Mouse (Mus musculus): Measurements from ENCODE around the gene Arhgef28. TPM values are rescaled to one million over a fixed set of nuclear protein-coding genes. Genes with fewer than 3 reads are reported as not detected.

Gene Arhgef28
- polyA plus RNA-seq, 1 experiment from 2014 or later, result 9.3 TPM

DNA sequence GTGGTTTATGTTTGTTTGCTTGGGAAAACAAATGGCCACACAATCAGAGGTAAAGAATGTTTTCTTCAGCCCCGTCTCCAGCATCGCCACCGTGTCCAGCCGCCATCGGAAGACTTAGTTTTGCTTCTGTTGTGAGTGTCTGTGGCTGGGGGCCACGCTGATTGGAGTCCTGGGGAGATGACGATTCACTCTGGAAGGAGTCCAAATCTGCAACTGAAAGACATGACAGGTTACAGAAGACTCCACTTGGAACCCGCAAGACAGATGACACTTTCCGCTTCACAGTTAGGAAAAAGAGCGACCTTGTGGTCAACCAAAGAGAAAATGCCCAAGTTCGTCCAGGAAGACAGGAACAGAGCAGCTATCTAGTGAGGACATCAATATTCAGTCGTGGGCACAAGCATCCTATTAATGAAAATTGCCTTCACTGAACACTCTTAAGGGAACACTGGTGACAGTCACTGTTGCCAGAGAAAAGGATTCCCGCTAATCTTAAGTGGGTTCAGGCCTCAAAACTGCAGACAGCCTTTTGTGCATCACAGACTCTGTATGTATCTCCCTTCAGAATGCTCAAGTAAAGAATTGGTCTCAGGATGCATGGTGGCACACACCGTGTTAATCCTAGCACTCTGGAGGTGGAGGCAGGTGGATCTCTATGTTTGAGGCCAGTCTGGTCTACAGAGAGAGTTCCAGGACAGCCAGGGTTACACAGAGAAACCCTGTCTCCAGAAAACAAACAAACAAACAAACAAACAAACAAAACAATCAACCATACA is 306.4 kb downstream of the Arhgef28 start:
- Histone ChIP-seq H3K9me3 (no peaks in the 10 kb centered on the region), H3K27ac (replicated peaks) (no peak overlapping the region), H3K27me3 (replicated peaks) (no peaks in the 10 kb centered on the region), H3K4me3 (no peak overlapping the region), H3K9ac (no peak overlapping the region), H3K4me2 (no peak overlapping the region), H3K36me3 (no peaks in the 10 kb centered on the region), H3K4me1 (peaks cover 7% of the 10 kb centered on the region)
- ATAC-seq (ENCODE audit: extremely low read depth, insufficient number of reproducible peaks, low FRiP score, low TSS enrichment), result no peak
- 66% methylated on average over 14 of the region's 14 CpGs for WGBS

DNA sequence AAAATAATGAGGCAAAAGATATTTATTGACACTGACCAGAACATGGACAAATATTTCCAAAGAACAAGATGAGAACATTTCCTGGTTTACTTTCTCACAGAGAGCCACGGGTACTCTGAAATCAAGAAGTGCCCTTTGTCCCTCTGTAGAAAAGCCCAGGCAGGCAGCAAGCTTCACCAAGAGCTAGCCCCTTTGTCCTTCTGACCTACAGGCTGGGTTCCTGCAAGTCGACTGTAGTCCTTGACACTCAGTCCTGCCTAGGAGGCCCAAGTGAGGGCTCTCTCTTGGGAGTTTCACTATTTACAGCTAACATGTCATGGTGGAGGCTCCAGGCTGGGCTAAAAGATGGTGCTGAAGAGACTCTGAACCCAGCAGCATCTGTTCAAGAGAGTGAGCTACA is 307.6 kb downstream of the Arhgef28 start:
- H3K9ac ChIP-seq, result no peak overlapping the region
- H3K4me2 ChIP-seq, result no peak overlapping the region
- peaks cover 7% of the 10 kb centered on the region for H3K4me1 ChIP-seq
- ATAC-seq (ENCODE audit: extremely low read depth, insufficient number of reproducible peaks, low FRiP score, low TSS enrichment), result no peak
- no peaks in the 10 kb centered on the region for H3K27me3 ChIP-seq (replicated peaks)
- H3K27ac ChIP-seq (replicated peaks), result no peak overlapping the region
- no peaks in the 10 kb centered on the region for H3K36me3 ChIP-seq
- no peak overlapping the region for H3K4me3 ChIP-seq
- WGBS, result 33% methylated on average over 2 of the region's 2 CpGs
- no peaks in the 10 kb centered on the region for H3K9me3 ChIP-seq

DNA sequence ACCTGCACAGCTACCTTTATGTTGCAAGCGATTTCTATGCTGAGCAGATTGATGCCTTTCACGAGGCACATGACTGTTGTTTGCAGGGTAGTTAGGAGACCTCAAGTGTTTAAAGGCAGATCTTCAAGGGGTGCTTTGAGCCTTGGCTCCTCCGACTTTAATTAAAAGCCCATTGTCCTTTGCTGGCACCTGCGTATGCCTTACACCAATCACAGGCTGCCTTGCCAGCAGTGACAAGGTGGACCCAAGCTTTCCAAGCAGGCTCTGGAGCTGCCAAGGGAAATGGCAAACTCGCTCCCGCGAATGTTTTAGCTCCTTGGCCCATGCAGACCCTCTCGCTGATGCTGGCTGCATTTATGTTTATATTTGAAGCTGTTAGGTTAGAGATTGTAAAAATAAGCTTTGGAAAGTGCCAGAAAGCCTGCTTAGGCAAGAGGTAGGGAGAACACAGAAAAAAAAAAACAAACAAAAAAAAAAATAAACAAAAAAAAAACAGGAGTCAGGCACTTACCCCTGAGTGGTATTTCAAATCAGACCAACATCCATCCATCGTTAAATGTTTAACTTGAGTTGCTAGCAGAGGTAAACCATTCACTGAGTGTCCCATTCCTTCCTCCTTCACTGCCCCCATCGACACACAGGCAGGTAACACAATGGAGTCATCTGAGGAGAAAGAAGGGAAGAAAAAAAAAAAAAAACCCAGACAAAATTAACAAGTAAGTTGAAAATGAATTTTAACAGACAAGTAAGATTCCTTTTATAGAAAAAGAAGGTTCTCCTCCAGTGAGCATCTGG is 313.0 kb downstream of the Arhgef28 start:
- H3K36me3 ChIP-seq, result no peaks in the 10 kb centered on the region
- no peaks in the 10 kb centered on the region for H3K9me3 ChIP-seq
- no peaks in the 10 kb centered on the region for H3K27me3 ChIP-seq (replicated peaks)
- no peak overlapping the region for H3K4me2 ChIP-seq
- H3K4me3 ChIP-seq, result no peak overlapping the region
- H3K27ac ChIP-seq (replicated peaks), result no peak overlapping the region
- WGBS, result 54% methylated on average over 10 of the region's 10 CpGs
- H3K9ac ChIP-seq, result no peak overlapping the region
- no peaks in the 10 kb centered on the region for H3K4me1 ChIP-seq
- no peak for ATAC-seq (ENCODE audit: extremely low read depth, insufficient number of reproducible peaks, low FRiP score, low TSS enrichment)

DNA sequence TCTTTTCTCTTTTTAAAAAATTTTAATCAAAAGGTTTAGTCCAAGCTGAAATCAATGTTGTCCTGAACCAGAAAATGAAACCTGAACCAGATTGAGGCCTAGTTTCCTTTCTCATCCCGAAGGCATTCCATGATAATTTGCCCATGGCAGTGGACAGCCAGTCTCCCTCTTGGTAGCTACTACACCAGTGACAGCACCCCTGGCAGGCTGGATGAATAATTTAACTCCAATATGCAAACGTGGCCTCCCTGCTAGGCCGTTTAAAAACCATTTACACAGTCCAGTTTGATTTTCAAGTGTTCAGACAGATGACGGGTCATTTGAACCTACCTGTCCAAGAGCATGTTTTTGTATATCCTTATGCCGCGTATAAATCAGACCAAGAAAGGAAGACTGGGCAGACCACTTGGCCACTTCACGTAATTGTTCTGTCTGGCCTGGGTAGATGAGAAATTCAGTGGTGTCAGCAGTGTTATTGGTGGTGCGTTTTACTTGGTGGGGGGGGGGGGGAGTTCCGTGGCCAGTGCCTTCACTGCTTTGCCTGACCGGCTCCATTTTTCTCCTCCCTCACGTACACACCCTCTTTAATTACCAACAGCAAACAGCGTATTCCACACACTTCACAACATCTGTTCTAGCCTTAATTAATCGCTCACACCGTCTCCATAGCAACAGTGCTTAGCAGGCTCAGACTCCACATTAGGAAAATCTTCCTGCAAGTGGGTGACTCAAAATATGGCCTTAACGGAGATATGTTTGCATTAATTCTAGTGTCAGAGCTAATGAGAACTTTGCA is 314.0 kb downstream of the Arhgef28 start:
- Histone ChIP-seq H3K27me3 (replicated peaks) (no peaks in the 10 kb centered on the region), H3K4me2 (no peak overlapping the region), H3K27ac (replicated peaks) (no peak overlapping the region), H3K36me3 (no peaks in the 10 kb centered on the region), H3K4me1 (0 out of 2 replicates have a peak, but pooled peaks cover 6% of the 10 kb centered on the region), H3K9ac (no peak overlapping the region), H3K4me3 (no peak overlapping the region), H3K9me3 (no peaks in the 10 kb centered on the region)
- 78% methylated on average over 15 of the region's 15 CpGs for WGBS
- no peak for ATAC-seq (ENCODE audit: extremely low read depth, insufficient number of reproducible peaks, low FRiP score, low TSS enrichment)

DNA sequence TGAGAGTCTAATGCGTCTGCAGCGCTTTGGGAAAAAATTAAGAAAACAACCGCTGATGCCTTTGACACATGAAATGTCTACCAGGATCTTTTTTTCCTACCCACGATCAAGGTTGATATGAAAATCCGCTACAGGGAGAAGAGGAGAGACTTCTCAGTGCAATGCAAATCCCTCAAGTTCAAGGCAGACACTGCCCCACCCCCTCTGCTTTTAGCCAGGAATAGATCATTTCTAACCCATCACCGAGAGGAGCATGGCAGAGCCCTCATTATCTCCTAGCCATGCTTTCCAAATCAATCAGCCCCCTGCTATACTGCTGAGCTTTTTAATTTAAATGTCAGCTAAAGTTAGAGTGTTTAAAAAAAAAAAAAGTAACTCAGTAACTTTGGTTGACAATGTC is 318.2 kb downstream of the Arhgef28 start:
- WGBS, result 59% methylated on average over 6 of the region's 6 CpGs

DNA sequence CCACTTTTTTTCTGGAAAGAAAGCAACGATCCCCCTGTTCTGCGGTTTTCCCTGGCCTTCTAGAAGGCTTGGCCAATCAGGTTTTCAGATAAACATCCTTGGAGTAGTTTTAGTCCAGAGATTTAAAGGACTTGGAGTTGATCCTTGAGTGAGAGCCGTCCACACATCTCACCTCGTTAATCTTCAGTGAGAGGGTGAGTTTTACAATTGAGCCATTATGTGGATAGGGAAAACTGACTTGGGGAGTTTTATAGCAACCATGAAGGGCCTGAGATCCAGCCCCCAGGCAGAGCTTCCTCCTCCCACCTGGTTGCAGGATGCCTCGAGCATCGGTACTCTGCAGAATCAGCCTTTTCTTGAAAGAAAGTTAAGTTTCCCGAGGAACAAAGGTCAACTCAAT is 318.7 kb downstream of the Arhgef28 start:
- no peak overlapping the region for H3K27ac ChIP-seq (replicated peaks)
- H3K9me3 ChIP-seq, result no peaks in the 10 kb centered on the region
- H3K4me3 ChIP-seq, result no peak overlapping the region
- no peaks in the 10 kb centered on the region for H3K36me3 ChIP-seq
- H3K4me2 ChIP-seq, result no peak overlapping the region
- no peaks in the 10 kb centered on the region for H3K27me3 ChIP-seq (replicated peaks)
- ATAC-seq (ENCODE audit: extremely low read depth, insufficient number of reproducible peaks, low FRiP score, low TSS enrichment), result no peak
- WGBS, result 51% methylated on average over 7 of the region's 7 CpGs
- H3K4me1 ChIP-seq, result 0 out of 2 replicates have a peak, but pooled peaks cover 8% of the 10 kb centered on the region
- H3K9ac ChIP-seq, result no peak overlapping the region

More for the DNA sequence above, 318.2 kb downstream of the Arhgef28 start:
- Histone ChIP-seq H3K4me3 (no peak overlapping the region), H3K36me3 (no peaks in the 10 kb centered on the region), H3K4me1 (0 out of 2 replicates have a peak, but pooled peaks cover 8% of the 10 kb centered on the region), H3K9ac (no peak overlapping the region), H3K27me3 (replicated peaks) (no peaks in the 10 kb centered on the region), H3K4me2 (no peak overlapping the region), H3K9me3 (no peaks in the 10 kb centered on the region), H3K27ac (replicated peaks) (no peak overlapping the region)
- no peak for ATAC-seq (ENCODE audit: extremely low read depth, insufficient number of reproducible peaks, low FRiP score, low TSS enrichment)

DNA sequence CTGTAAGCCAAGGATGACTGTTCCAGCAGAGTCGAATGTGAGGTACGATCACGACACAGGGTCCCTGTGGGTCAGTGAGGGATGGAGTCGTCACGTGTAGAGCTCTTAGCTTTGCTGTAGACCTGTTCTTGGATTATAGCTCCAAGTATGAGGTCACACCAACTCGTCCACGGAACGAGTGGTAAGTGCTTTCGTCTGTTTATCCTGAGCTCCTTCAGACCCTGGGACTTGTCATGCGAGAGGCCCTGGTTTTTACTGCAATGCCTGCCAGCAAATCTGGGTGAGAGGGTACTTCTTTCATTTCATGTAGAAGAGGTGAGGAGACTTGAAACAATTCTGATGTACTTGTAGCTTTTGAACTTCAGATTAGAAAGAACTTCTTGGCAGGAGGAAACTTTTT is 322.6 kb downstream of the Arhgef28 start:
- no peaks in the 10 kb centered on the region for H3K9me3 ChIP-seq
- H3K4me1 ChIP-seq, result 0 out of 2 replicates have a peak, but pooled peaks cover 8% of the 10 kb centered on the region
- WGBS, result 64% methylated on average over 10 of the region's 10 CpGs
- no peaks in the 10 kb centered on the region for H3K36me3 ChIP-seq
- no peaks in the 10 kb centered on the region for H3K27me3 ChIP-seq (replicated peaks)
- H3K4me3 ChIP-seq, result no peak overlapping the region
- H3K9ac ChIP-seq, result no peak overlapping the region
- H3K27ac ChIP-seq (replicated peaks), result no peak overlapping the region
- H3K4me2 ChIP-seq, result no peak overlapping the region
- no peak for ATAC-seq (ENCODE audit: extremely low read depth, insufficient number of reproducible peaks, low FRiP score, low TSS enrichment)

DNA sequence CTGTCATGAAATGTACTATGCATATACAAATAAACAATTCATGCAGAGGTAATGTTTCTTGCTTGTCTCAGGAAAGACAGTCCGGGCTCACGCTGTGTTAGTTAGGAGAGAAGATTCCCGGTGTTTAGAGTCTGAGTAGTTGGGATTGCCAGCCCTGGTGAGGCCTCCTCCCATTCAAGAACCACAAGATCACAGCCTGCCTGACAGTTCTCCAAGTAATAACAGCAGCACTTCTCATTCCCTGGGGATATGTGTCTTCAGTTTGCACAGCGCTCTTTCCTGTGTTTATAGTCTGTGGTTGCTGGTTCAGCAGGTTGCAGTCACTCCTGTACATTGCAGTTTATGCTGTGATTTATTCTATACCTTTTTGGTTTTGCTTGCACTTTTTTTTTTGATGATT is 329.8 kb downstream of the Arhgef28 start:
- WGBS, result 70% methylated on average over 4 of the region's 4 CpGs
- Histone ChIP-seq H3K4me1 (peaks cover 12% of the 10 kb centered on the region), H3K4me2 (no peak overlapping the region), H3K36me3 (no peaks in the 10 kb centered on the region), H3K4me3 (no peak overlapping the region), H3K9me3 (no peaks in the 10 kb centered on the region), H3K9ac (no peak overlapping the region), H3K27me3 (replicated peaks) (no peaks in the 10 kb centered on the region), H3K27ac (replicated peaks) (no peak overlapping the region)
- ATAC-seq (ENCODE audit: extremely low read depth, insufficient number of reproducible peaks, low FRiP score, low TSS enrichment), result no peak

DNA sequence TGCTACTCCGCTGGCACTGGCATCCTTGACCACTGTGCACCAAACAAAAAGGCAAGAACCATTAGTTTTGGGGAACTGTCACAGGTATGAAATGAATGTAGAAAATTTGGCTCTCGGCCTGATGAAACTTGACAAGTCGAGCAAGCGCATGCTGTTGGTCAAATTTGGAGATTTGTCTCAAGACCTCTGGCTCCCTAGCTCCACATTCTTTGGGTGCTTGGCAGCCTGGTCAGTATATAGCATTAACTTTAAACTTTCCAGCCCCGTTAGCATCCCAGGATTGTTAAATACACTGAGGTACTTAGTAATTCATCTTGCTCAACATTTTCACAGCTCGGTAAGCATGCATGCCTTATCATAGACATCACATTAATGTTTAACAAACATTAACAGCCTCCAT is 330.2 kb downstream of the Arhgef28 start:
- 69% methylated on average over 6 of the region's 6 CpGs for WGBS
- Histone ChIP-seq H3K4me3 (no peak overlapping the region), H3K27ac (replicated peaks) (no peak overlapping the region), H3K4me2 (no peak overlapping the region), H3K4me1 (peaks cover 12% of the 10 kb centered on the region), H3K36me3 (no peaks in the 10 kb centered on the region), H3K9me3 (no peaks in the 10 kb centered on the region), H3K27me3 (replicated peaks) (no peaks in the 10 kb centered on the region), H3K9ac (no peak overlapping the region)
- ATAC-seq (ENCODE audit: extremely low read depth, insufficient number of reproducible peaks, low FRiP score, low TSS enrichment), result no peak

DNA sequence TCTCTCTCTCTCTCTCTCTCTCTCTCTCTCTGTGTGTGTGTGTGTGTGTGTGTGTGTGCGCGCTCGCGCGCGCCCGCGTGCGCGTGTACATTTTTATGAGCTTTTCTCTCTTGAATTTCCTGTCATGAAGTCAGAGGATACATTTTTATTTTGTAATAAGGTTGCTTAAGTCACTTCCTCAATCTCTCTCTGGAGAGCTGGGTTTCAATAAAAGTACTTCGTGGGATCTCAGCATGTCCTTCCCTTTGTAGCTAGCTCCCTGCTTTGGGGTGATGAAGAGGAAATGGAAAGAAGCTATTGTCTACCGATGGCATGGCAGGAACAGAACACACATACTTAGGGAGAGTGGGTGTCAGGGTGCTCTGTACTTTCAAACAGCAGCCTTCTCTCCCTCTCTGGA is 336.8 kb downstream of the Arhgef28 start:
- WGBS, result 88% methylated on average over 12 of the region's 12 CpGs
- no peak overlapping the region for H3K4me3 ChIP-seq
- H3K27ac ChIP-seq (replicated peaks), result no peak overlapping the region
- no peak overlapping the region for H3K9ac ChIP-seq
- H3K4me1 ChIP-seq, result peaks cover 12% of the 10 kb centered on the region
- no peak overlapping the region for H3K4me2 ChIP-seq
- no peak for ATAC-seq (ENCODE audit: extremely low read depth, insufficient number of reproducible peaks, low FRiP score, low TSS enrichment)
- no peaks in the 10 kb centered on the region for H3K36me3 ChIP-seq
- no peaks in the 10 kb centered on the region for H3K9me3 ChIP-seq
- H3K27me3 ChIP-seq (replicated peaks), result no peaks in the 10 kb centered on the region

DNA sequence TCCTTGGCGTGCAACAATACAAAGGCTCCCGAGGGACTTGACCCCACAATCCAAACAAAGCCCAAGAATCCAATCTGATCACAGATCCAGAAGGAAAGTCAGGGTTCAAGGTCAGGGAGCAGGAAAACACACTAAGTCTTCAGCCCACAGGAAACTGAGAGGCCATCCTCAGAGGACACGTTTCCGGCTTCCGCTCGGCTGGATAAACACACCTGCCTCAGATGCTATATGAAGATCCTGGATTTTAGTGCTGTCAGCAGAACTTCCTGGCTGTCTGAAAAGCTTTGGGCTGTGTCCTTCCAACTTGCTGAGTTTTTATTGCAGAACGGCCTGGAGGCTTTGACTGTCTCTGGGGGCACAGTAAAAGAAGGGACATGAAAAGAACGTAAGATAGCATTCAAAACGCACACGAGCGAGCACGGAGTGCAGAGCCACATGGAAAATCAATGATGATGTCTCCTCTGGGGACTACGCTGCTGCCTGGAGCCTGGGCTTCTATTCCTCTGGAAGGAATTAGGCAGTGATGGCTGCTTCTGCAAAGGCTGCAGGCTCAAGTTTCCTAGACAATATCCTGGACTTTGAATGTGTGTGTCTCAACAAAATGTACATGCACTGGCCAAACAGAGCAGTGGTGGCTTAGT is 338.8 kb downstream of the Arhgef28 start:
- Histone ChIP-seq H3K36me3 (no peaks in the 10 kb centered on the region), H3K4me1 (peaks cover 12% of the 10 kb centered on the region), H3K4me2 (no peak overlapping the region), H3K9me3 (no peaks in the 10 kb centered on the region), H3K27ac (replicated peaks) (0 out of 2 replicates have a peak overlapping the region, but pooled peaks have one; percentile 29), H3K27me3 (replicated peaks) (no peaks in the 10 kb centered on the region), H3K4me3 (no peak overlapping the region), H3K9ac (no peak overlapping the region)
- ATAC-seq (ENCODE audit: extremely low read depth, insufficient number of reproducible peaks, low FRiP score, low TSS enrichment), result no peak
- WGBS, result 67% methylated on average over 13 of the region's 13 CpGs
